Mouse (Mus musculus) midbrain, embryonic 16.5 days (tissue): Measurements from ENCODE around the gene Grin2b. TPM values are rescaled to one million over a fixed set of nuclear protein-coding genes. Genes with fewer than 3 reads are reported as not detected.
"Not testable (repeated sequence)": the region's sequence is repeated elsewhere in the genome, so short reads cannot be mapped to it uniquely, and the experiment has no call there.

Source experiments
- ATAC-seq: fragments of 200-750 bp; cut with Nextera tagmentation; 2 replicates; pipeline ENCODE4 v1.8.0; 2017; ENCODE audit warnings: moderate TSS enrichment
- H3K27ac ChIP-seq: fragments of 300-500 bp; sonication (generic); 2 replicates; pipeline ENCODE4 v1.5.1; 2014; ENCODE audit warnings: mild to moderate bottlenecking, low read length, mixed read lengths
- H3K27me3 ChIP-seq: fragments of 300-500 bp; sonication (generic); 2 replicates; pipeline ENCODE4 v1.6.1; 2014; ENCODE audit warnings: low read depth, low read length, mixed read lengths; ENCODE audit not compliant: control insufficient read depth, insufficient read depth
- H3K36me3 ChIP-seq: fragments of 300-500 bp; sonication (generic); 2 replicates; pipeline ENCODE4 v1.6.1; 2014; ENCODE audit warnings: mild to moderate bottlenecking, low read length, moderate library complexity, mixed read lengths; ENCODE audit not compliant: control insufficient read depth, insufficient read depth
- H3K4me1 ChIP-seq: fragments of 300-500 bp; sonication (generic); 2 replicates; pipeline ENCODE4 v1.6.1; 2014; ENCODE audit warnings: mild to moderate bottlenecking, low read length, mixed read lengths; ENCODE audit not compliant: control insufficient read depth, insufficient read depth
- H3K4me2 ChIP-seq: fragments of 300-500 bp; sonication (generic); 2 replicates; pipeline ENCODE4 v1.6.1; 2014; ENCODE audit warnings: mild to moderate bottlenecking, low read length, mixed read lengths
- H3K4me3 ChIP-seq: fragments of 300-500 bp; sonication (generic); 2 replicates; pipeline ENCODE4 v1.5.1; 2014; ENCODE audit warnings: low read depth, mild to moderate bottlenecking, low read length, moderate library complexity, mixed read lengths
- H3K9ac ChIP-seq: fragments of 300-500 bp; sonication (generic); 2 replicates; pipeline ENCODE4 v1.6.1; 2014; ENCODE audit warnings: low read depth, low read length, mixed read lengths
- H3K9me3 ChIP-seq: fragments of 300-500 bp; sonication (generic); replicated peaks from 2 replicates; pipeline ENCODE4 v1.6.1; 2014; ENCODE audit warnings: mild to moderate bottlenecking, low read length, mixed read lengths; ENCODE audit not compliant: control insufficient read depth, poor library complexity, severe bottlenecking
- WGBS: fragments of 180-500 bp; shearing (Covaris S2); extraction: QIAGEN DNeasy Blood & Tissue Kit; methylation state at CpG from one replicate; pipeline ENCODE4 v1.1.7; 2014; 5-methylcytosine and 5-hydroxymethylcytosine counted together
- polyA plus RNA-seq: library from polyadenylated mRNA; unstranded; fragments of >200 nt; fragmentation: Nextera tagmentation; extraction: Ambion mirVana; gene quantifications from 2 replicates; pipeline ENCODE4 v1.2.1, GENCODE M21; 2015

Grin2b gene
- polyA plus RNA-seq, 1 experiment from 2014 or later, result 75.6 TPM

DNA sequence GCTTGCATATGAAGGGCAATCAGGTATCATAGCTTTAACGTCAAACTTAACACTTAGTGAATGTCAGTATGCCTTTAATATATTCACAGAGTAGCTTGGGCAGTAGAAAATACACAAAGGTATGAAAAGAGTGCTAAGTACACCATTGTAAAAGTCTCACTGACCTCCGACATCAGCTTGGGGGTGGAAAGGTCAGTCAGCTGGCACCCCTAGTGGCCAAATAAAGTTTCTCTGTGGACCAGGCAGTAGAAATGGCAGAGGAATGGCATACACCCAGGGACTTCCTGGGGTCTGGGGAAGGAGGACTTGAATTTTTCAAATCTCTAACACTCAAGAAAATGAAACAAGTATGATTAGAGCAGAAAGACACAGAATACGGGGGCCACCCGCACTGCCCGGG, 339.8 kb downstream of the Grin2b start:
- WGBS, result 73% methylated on average over 5 of the region's 5 CpGs
- H3K4me2 ChIP-seq, result no peak overlapping the region
- H3K27ac ChIP-seq, result no peak overlapping the region
- H3K4me1 ChIP-seq, result peaks cover 2% of the 10 kb centered on the region; the same call in 1 of the 2 replicates
- H3K36me3 ChIP-seq, result no peaks in the 10 kb centered on the region
- H3K27me3 ChIP-seq, result no peaks in the 10 kb centered on the region
- H3K4me3 ChIP-seq, result no peak overlapping the region
- no peak for ATAC-seq
- no peak overlapping the region for H3K9ac ChIP-seq
- no peaks in the 10 kb centered on the region for H3K9me3 ChIP-seq

DNA sequence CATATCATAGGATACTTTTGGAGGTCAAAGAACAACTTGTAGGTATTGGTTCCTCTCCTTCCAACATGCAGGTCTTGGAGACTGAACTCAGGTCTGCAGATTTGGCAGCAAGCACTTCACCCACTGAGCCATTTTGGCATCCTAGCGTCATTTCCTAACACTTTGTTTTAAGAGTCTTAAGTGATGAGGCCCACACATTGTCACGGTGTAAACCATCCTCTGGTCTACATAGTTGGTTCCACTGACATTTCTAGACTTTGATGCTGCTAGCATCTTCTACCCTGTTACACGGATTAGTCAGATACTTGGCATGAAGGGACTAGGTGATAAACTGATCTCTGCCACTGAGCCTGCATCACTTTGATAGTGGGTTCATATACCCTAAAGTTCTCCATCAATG, 341.3 kb downstream of the Grin2b start:
- Histone ChIP-seq H3K4me1 (no peaks in the 10 kb centered on the region), H3K4me3 (no peak overlapping the region), H3K9ac (no peak overlapping the region), H3K4me2 (no peak overlapping the region), H3K27ac (no peak overlapping the region), H3K9me3 (no peaks in the 10 kb centered on the region), H3K27me3 (no peaks in the 10 kb centered on the region), H3K36me3 (no peaks in the 10 kb centered on the region)
- no peak for ATAC-seq
- WGBS, result 91% methylated on average over 3 of the region's 3 CpGs

- 88% methylated on average over 1 of the region's 1 CpGs for WGBS
- no peak overlapping the region for H3K9ac ChIP-seq
- no peaks in the 10 kb centered on the region for H3K27me3 ChIP-seq
- no peaks in the 10 kb centered on the region for H3K9me3 ChIP-seq
- no peak overlapping the region for H3K4me2 ChIP-seq
- no peak overlapping the region for H3K4me3 ChIP-seq
- no peak for ATAC-seq
- H3K27ac ChIP-seq, result no peak overlapping the region
- no peaks in the 10 kb centered on the region for H3K4me1 ChIP-seq
- no peaks in the 10 kb centered on the region for H3K36me3 ChIP-seq
Observed at GRCm38 (mm10) chr6:135831032-135831431, 342.3 kb downstream of the Grin2b start.

- Histone ChIP-seq H3K27me3 (no peaks in the 10 kb centered on the region), H3K27ac (no peak overlapping the region), H3K4me3 (no peak overlapping the region), H3K9me3 (no peaks in the 10 kb centered on the region), H3K9ac (no peak overlapping the region), H3K36me3 (no peaks in the 10 kb centered on the region), H3K4me2 (no peak overlapping the region), H3K4me1 (no peaks in the 10 kb centered on the region)
- WGBS, result 70% methylated on average over 7 of the region's 7 CpGs
- no peak for ATAC-seq
Observed at GRCm38 (mm10) chr6:135829458-135829857, 343.9 kb downstream of the Grin2b start.

DNA sequence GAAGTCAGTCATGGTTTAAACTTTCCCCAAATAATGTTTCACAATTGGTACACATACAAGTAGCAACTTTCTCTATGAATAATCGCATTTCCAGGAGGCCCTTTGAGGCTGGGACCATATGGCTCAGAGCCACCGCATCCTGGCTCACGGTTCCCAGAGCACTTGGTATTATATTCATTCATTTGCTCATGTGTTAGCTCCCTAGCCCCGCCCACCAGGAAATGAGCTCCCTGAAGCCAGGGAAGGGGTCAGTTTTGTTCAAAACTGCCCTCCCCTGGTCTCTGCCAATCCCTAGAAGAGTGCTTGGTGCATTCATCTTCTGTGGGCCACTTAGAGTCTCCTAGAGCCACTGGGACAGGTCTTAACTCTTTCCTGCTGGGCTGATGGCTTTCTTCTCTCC, 344.3 kb downstream of the Grin2b start:
- ATAC-seq, result no peak
- H3K4me3 ChIP-seq, result no peak overlapping the region
- H3K27ac ChIP-seq, result no peak overlapping the region
- no peaks in the 10 kb centered on the region for H3K27me3 ChIP-seq
- no peaks in the 10 kb centered on the region for H3K4me1 ChIP-seq
- 48% methylated on average over 4 of the region's 4 CpGs for WGBS
- no peaks in the 10 kb centered on the region for H3K9me3 ChIP-seq
- H3K4me2 ChIP-seq, result no peak overlapping the region
- H3K36me3 ChIP-seq, result no peaks in the 10 kb centered on the region
- no peak overlapping the region for H3K9ac ChIP-seq

DNA sequence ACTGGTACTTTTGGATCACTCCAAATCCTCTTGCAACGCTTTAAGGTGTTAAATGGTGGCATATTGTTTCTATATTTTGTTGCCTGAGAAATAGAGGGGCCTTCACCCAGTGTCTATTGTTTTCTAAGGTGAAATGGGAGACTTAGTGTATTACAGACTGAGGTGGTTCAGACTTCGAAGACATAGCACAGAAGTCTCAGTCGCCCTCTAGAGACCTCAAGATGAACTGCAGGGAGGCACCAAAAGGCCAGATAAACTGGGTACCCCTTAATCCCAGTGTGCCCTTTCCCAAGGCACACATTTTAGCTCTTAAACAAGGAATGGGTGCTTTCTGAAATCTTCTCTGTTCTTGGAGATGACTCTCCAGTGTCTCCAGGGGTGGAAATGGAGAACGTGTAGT, 345.4 kb downstream of the Grin2b start:
- no peak for ATAC-seq

DNA sequence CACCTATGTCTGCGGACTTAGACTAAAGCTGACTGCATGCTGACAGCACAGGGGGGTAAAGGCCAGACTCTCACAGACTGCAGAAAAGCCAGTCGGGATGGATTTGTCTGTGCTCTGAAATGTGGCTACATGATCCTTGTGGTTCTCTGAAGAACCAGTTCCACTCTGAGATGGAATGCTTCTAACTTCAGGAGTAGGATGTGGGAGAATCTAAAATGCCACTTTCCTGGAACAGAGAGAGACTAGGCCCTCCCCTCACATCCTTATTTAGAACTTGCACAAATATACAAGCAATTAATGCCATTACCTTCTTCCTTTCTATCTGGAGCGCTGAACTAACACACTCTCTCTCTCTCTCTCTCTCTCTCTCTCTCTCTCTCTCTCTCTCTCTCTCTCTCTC, 346.0 kb downstream of the Grin2b start:
- no peaks in the 10 kb centered on the region for H3K4me1 ChIP-seq
- H3K9me3 ChIP-seq, result no peaks in the 10 kb centered on the region
- WGBS, result 85% methylated on average over 3 of the region's 3 CpGs
- no peak overlapping the region for H3K27ac ChIP-seq
- H3K9ac ChIP-seq, result no peak overlapping the region
- ATAC-seq, result no peak
- no peaks in the 10 kb centered on the region for H3K27me3 ChIP-seq
- no peaks in the 10 kb centered on the region for H3K36me3 ChIP-seq
- H3K4me3 ChIP-seq, result no peak overlapping the region
- H3K4me2 ChIP-seq, result no peak overlapping the region

More for the DNA sequence above, 345.4 kb downstream of the Grin2b start:
- H3K27ac ChIP-seq, result no peak overlapping the region
- 18% methylated on average over 4 of the region's 4 CpGs for WGBS
- no peak overlapping the region for H3K4me2 ChIP-seq
- no peaks in the 10 kb centered on the region for H3K36me3 ChIP-seq
- H3K9me3 ChIP-seq, result no peaks in the 10 kb centered on the region
- H3K4me3 ChIP-seq, result no peak overlapping the region
- no peak overlapping the region for H3K9ac ChIP-seq
- H3K27me3 ChIP-seq, result no peaks in the 10 kb centered on the region
- no peaks in the 10 kb centered on the region for H3K4me1 ChIP-seq

- H3K9me3 ChIP-seq, H3K27me3 ChIP-seq, H3K4me2 ChIP-seq, ATAC-seq, H3K4me3 ChIP-seq, H3K27ac ChIP-seq, H3K36me3 ChIP-seq, H3K9ac ChIP-seq, H3K4me1 ChIP-seq: not testable (repeated sequence)
- 99% methylated on average over 7 of the region's 7 CpGs for WGBS
Observed at GRCm38 (mm10) chr6:135826776-135827175, 346.5 kb downstream of the Grin2b start.

DNA sequence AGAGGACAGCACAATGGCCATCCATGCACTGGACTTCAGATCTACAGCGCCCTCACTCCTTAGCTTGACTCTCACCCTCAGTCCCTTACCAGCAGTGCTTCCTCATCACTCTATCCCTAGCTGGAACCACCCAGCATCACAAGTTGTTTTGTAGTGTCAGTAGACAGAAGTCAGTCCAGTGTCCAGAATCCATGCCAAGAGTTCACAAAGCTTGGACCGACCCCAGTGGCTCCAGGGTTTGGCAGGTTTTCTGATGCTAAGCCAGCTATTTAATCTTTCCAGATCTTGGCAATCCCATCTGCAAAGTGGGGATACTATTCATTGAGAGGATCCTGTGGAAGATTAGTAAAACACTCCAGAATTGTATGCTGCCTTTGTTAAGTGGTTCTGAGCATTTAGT, 355.9 kb downstream of the Grin2b start:
- ATAC-seq, result no peak
- Histone ChIP-seq H3K4me3 (no peak overlapping the region), H3K9ac (no peak overlapping the region), H3K27me3 (no peaks in the 10 kb centered on the region), H3K9me3 (no peaks in the 10 kb centered on the region), H3K36me3 (no peaks in the 10 kb centered on the region), H3K4me1 (no peaks in the 10 kb centered on the region), H3K4me2 (no peak overlapping the region), H3K27ac (no peak overlapping the region)
- WGBS, result 79% methylated on average over 2 of the region's 2 CpGs

DNA sequence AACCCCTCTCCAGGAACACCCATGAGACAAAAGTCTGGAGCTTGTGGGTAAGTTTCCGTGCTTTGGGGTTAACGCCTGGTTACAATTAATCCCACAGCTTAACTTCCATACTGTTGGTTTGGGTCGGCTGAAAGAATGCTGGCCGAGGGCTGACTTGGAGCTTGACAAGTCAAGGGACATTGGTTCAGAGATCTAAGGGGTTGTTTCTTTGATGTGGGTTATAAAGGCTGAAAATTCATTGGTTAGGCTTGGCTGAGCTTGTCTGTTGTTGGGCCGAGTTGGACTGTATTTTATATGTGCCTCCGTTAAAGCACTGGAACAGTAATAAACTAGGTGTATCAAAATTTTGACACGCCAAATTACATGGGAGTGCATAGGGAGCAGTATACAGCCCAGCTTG, 359.6 kb downstream of the Grin2b start:
- Histone ChIP-seq H3K9ac (no peak overlapping the region), H3K9me3 (no peaks in the 10 kb centered on the region), H3K27me3 (no peaks in the 10 kb centered on the region), H3K4me3 (no peak overlapping the region), H3K36me3 (no peaks in the 10 kb centered on the region), H3K4me1 (no peaks in the 10 kb centered on the region), H3K4me2 (no peak overlapping the region), H3K27ac (no peak overlapping the region)
- no peak for ATAC-seq
- WGBS, result 49% methylated on average over 7 of the region's 7 CpGs
